Mouse (Mus musculus) heart, embryonic 11.5 days (tissue): ENCODE measurements around the gene Fbxl16. TPM values are rescaled to one million over a fixed set of nuclear protein-coding genes. Genes with fewer than 3 reads are reported as not detected.

ENCODE experiments used
- ATAC-seq: fragments of 200-750 bp; cut with Nextera tagmentation; replicated peaks from 2 replicates; pipeline ENCODE4 v1.8.0; 2017; ENCODE audit warnings: moderate library complexity; ENCODE audit not compliant: insufficient number of reproducible peaks, low FRiP score, low TSS enrichment
- H3K27ac ChIP-seq: fragments of 300-500 bp; sonication (generic); 2 replicates; pipeline ENCODE4 v1.5.1; 2014; ENCODE audit warnings: mild to moderate bottlenecking, low read depth, low read length
- H3K27me3 ChIP-seq: fragments of 300-500 bp; sonication (generic); 2 replicates; pipeline ENCODE4 v1.6.1; 2014; ENCODE audit warnings: mild to moderate bottlenecking, low read length, mixed read lengths; ENCODE audit not compliant: control insufficient read depth, insufficient read depth
- H3K36me3 ChIP-seq: fragments of 300-500 bp; sonication (generic); 2 replicates; pipeline ENCODE4 v1.6.1; 2014; ENCODE audit warnings: mild to moderate bottlenecking, low read length, moderate library complexity, mixed read lengths; ENCODE audit not compliant: control insufficient read depth, insufficient read depth
- H3K4me1 ChIP-seq: fragments of 300-500 bp; sonication (generic); 2 replicates; pipeline ENCODE4 v1.6.1; 2014; ENCODE audit warnings: low read length; ENCODE audit not compliant: control insufficient read depth, insufficient read depth
- H3K4me2 ChIP-seq: fragments of 300-500 bp; sonication (generic); 2 replicates; pipeline ENCODE4 v1.6.1; 2014; ENCODE audit warnings: mild to moderate bottlenecking, moderate library complexity
- H3K4me3 ChIP-seq: fragments of 300-500 bp; sonication (generic); 2 replicates; pipeline ENCODE4 v1.5.1; 2014; ENCODE audit warnings: low read depth, low read length
- H3K9ac ChIP-seq: fragments of 300-500 bp; sonication (generic); 2 replicates; pipeline ENCODE4 v1.6.1; 2014; ENCODE audit warnings: mild to moderate bottlenecking, low read depth, low read length, moderate library complexity
- H3K9me3 ChIP-seq: fragments of 300-500 bp; sonication (generic); replicated peaks from 2 replicates; pipeline ENCODE4 v1.6.1; 2016; ENCODE audit warnings: low read length; ENCODE audit not compliant: control insufficient read depth
- WGBS: fragments of 180-500 bp; shearing (Covaris S2); extraction: QIAGEN DNeasy Blood & Tissue Kit; methylation state at CpG from one replicate; pipeline ENCODE4 v1.1.7; 2014; ENCODE audit not compliant: insufficient replicate concordance; 5-methylcytosine and 5-hydroxymethylcytosine counted together
- polyA plus RNA-seq: library from polyadenylated mRNA; unstranded; fragments of >200 nt; fragmentation: Nextera tagmentation; extraction: Ambion mirVana; gene quantifications from 2 replicates; pipeline ENCODE4 v1.2.1, GENCODE M21; 2014

The Fbxl16 gene
- polyA plus RNA-seq, 1 experiment from 2014 or later: 1.1 TPM

DNA sequence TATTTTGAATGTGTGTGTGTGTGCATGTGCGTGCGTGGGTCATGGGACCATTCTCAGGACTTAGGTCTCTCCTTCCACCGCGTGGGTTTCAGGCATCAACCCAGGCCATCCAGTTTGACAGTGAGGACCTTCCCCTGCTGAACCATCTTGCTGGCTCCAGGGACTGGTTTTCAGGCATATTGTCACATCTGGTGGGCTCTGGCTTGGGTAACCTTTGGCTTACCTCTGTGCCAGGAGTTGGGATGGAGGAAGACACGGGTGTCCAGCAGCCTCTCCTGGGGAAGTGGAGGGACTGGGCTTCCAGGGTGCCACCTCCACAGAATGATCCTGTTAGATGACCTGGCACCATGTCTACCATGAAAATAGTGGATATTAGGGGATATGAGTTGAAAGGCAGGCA, 30.9 kb upstream of the Fbxl16 start:
- Histone ChIP-seq H3K9me3 (no peaks in the 10 kb centered on the region), H3K4me2 (no peak overlapping the region), H3K4me3 (no peak overlapping the region), H3K27ac (no peak overlapping the region), H3K4me1 (peaks cover 6% of the 10 kb centered on the region), H3K9ac (no peak overlapping the region), H3K27me3 (no peaks in the 10 kb centered on the region), H3K36me3 (peaks cover 18% of the 10 kb centered on the region)
- WGBS: 91% methylated on average over 5 of the region's 5 CpGs
- ATAC-seq: no peak

DNA sequence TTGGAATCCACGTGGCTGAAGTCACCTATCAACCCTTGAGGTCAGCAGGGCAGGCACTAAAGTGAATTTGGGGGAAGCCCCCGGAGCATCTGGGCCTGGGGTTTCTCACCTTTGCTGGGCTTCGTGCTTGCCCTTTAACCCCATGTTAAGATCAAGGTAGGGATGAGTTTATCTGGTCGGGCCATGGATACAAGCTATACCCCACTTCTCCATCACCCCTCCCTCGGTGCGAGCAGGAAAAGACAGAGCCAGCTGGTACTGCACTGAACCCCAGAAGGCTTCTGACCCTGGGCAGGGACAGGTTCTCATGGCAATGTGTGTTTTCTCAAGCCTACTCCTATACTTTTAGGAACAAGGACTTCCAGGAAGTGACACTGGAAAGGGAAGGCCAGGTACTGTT, 27.5 kb upstream of the Fbxl16 start:
- no peak overlapping the region for H3K27ac ChIP-seq
- H3K4me1 ChIP-seq: peaks cover 12% of the 10 kb centered on the region
- H3K36me3 ChIP-seq: peaks cover 18% of the 10 kb centered on the region
- no peaks in the 10 kb centered on the region for H3K9me3 ChIP-seq
- no peaks in the 10 kb centered on the region for H3K27me3 ChIP-seq
- H3K4me2 ChIP-seq: no peak overlapping the region
- no peak overlapping the region for H3K4me3 ChIP-seq
- WGBS: 76% methylated on average over 6 of the region's 6 CpGs
- ATAC-seq: no peak
- H3K9ac ChIP-seq: no peak overlapping the region

DNA sequence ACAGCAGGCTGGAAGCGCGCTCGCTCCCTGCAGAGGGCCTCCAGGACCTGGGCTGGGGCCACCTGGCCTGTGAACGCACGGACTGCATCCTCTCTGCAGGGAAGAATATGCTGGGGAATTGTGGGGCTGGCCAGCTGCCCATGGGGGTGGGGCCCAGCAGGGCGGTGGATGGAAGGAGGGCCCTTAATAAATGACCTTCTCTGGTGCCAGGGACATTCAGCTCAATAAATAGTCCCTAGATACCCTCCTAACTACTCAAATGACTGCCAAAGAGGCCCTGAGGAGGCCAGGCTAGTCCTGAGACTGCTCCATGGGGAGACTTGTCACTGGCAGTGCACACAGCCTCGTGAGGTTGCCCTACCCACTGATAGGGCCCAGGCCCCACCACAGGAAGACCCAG, 25.8 kb upstream of the Fbxl16 start:
- no peak overlapping the region for H3K27ac ChIP-seq
- H3K9me3 ChIP-seq: no peaks in the 10 kb centered on the region
- no peak overlapping the region for H3K4me3 ChIP-seq
- H3K36me3 ChIP-seq: peaks cover 20% of the 10 kb centered on the region
- WGBS: 77% methylated on average over 7 of the region's 7 CpGs
- no peak for ATAC-seq
- peaks cover 12% of the 10 kb centered on the region for H3K4me1 ChIP-seq
- no peak overlapping the region for H3K4me2 ChIP-seq
- H3K27me3 ChIP-seq: no peaks in the 10 kb centered on the region
- H3K9ac ChIP-seq: no peak overlapping the region

DNA sequence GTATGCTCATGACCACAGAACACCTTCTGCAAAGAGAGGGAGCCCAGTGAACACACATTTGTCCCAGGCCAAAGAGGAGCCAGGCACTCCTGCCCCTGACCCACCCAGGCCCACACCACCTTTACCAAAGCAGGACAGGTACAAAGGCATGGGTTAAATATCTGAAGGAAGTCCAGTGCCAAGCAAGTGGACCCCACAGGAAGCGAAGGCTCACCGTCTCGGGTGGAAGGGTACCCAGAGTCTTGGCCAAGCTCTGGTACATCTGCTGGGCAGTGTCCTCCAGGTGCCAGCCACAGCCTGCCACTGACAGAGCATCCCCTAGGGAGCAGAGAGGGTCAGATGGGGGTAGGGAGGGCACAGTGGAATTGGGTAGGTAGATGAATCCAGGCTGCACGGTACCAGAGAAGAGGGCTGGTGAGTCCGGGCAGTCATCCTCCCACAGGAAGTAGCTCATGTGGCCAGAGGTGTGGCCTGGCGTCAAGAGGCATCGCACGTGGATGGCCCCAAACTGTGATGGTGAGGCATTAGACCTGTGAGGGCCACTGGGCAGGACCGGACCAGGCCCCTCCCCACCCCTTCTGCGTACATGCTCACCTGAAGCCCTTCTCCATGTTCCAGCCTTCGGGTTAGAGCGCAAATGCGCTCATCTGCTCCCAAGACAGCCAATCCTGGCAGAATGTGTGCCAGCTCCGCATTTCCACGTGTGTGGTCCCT, 24.9 kb upstream of the Fbxl16 start:
- H3K4me3 ChIP-seq: peak overlapping the region; percentile 69; the same call in 1 of the 2 replicates
- H3K4me2 ChIP-seq: peak overlapping the region; percentile 78
- H3K9me3 ChIP-seq: no peaks in the 10 kb centered on the region
- no peak overlapping the region for H3K27ac ChIP-seq
- peaks cover 20% of the 10 kb centered on the region for H3K36me3 ChIP-seq
- peaks cover 12% of the 10 kb centered on the region for H3K4me1 ChIP-seq
- H3K9ac ChIP-seq: peak overlapping the region; percentile 80
- ATAC-seq: no peak
- H3K27me3 ChIP-seq: no peaks in the 10 kb centered on the region
- 80% methylated on average over 14 of the region's 15 CpGs for WGBS

DNA sequence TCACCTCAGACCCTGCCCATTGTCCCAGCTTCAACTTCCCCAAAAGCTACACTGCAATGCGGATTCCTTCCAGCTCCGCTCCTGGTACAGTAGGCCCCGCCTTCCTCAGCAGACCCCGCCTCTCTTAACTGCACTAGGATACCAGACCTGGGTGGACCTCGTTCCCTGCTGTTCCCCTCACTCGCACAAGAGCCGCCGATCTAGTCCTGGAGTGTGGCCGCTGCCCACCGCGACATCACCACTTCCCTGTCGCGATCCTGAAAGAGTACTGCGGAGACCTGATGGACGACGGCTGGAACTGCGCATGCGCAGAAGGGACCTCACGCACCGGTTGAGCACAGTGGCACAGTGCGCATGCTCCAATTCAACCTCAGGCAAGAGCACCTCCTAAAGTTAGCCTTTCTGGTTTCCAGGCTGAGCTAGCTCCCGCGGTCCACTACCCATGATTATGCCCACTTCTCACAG, 23.6 kb upstream of the Fbxl16 start, which contains the start of gene Haghl:
Gene Haghl (minus strand): TSS at position 393 of the 465 bp plus-strand sequence.
- Histone ChIP-seq H3K36me3 (peaks cover 27% of the 10 kb centered on the region), H3K9me3 (no peaks in the 10 kb centered on the region), H3K4me3 (peak within 1 kb of the TSS; percentile 69), H3K4me1 (peaks cover 12% of the 10 kb centered on the region), H3K27ac (peak within 1 kb of the TSS; percentile 81), H3K9ac (peak within 1 kb of the TSS; percentile 80), H3K4me2 (peak within 1 kb of the TSS; percentile 78), H3K27me3 (no peaks in the 10 kb centered on the region)
- WGBS: 0% methylated on average over 23 of the region's 23 CpGs
- ATAC-seq: peak; percentile 76

DNA sequence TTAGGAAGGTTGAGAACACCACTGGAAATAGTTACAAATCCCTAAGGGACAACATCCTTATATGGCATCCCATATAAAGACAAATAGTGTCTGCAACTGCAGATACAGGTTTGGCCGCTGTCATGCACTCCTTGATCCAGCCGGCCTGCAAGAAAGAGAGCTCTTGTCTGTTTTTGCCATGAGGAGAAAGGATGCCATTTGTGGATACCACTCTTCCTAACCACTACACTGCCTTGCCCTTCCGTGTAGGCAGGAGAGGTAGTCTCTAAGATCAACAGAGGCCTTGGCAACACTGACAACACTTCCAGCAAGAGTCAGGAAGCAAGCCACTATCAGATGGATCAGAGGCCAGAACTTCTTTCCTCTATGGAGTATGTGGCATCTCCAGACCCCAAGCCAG, 22.6 kb upstream of the Fbxl16 start, which contains the start of gene Ccdc78:
Gene Ccdc78 (plus strand): TSS at position 301 of the 400 bp plus-strand sequence.
- H3K4me3 ChIP-seq: peak within 1 kb of the TSS; percentile 69
- H3K36me3 ChIP-seq: peaks cover 27% of the 10 kb centered on the region
- H3K9me3 ChIP-seq: no peaks in the 10 kb centered on the region
- H3K4me1 ChIP-seq: peaks cover 20% of the 10 kb centered on the region
- H3K27ac ChIP-seq: peak within 1 kb of the TSS; percentile 81
- H3K27me3 ChIP-seq: no peaks in the 10 kb centered on the region
- ATAC-seq: no peak
- H3K4me2 ChIP-seq: peak within 1 kb of the TSS; percentile 78
- 73% methylated on average over 3 of the region's 3 CpGs for WGBS
- peak within 1 kb of the TSS; percentile 80 for H3K9ac ChIP-seq

DNA sequence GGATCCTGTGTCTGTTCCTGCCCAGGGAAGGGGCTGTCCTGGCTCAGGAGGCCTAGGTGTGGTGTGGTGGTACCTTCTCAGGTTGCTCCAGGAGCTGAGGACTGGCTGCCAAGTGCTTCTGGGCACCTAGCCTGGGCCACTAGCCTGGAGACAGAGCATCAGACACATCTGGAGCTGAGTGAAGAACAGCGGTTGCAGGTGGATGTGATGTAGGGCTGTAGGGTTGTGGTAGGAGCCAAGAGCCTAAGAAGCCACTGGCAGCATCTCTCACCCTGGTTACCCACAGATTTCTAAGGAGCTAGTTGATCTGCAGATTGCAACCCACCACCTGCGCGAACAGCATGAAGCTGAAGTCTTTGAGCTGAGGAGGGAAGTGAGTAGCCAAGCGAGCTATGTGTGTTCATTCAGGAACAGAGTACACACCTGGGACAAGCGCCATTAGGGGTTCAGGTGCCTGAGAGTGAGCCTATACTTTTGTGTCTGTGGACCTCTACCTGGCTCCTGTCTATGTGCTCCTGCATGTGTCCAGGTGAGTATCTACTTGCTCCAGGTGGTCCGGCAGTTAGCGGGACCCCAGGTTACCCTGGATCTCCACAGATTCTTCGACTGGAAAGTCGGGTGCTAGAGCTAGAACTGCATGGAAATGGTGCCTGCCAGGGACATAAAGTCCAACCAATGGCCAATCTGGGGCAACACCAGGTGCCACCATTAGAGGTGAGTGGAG, 21.9 kb upstream of the Fbxl16 start:
- H3K36me3 ChIP-seq: peaks cover 20% of the 10 kb centered on the region
- ATAC-seq: no peak
- WGBS: 88% methylated on average over 9 of the region's 9 CpGs

DNA sequence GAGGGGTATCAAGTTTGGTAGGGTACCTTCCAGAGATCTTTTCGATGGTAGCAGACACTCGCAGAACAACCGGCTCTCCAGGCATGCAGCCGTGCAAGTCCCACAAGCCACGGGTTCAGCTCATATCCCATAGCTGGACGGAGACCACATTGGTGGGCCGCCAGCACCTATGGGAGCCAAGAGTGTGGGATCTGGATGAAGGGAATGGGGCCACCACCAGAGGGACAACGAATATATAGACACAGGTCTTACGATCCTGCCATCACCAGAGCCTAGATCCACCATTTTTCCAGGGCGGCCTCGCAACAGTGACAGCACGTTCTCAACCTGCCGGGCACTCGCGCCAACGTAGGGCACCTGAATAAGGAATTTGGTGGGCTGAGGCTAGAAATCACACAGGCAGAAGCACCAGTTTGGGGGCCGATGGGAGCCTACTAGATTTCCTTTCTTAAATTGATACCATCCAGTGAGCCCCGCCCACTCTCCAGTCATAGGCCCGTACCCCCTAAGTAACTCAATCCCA, 17.5 kb upstream of the Fbxl16 start:
- peak overlapping the region; percentile 71 for H3K4me3 ChIP-seq
- WGBS: 28% methylated on average over 19 of the region's 19 CpGs
- ATAC-seq: no peak
- H3K27me3 ChIP-seq: no peaks in the 10 kb centered on the region
- H3K9me3 ChIP-seq: no peaks in the 10 kb centered on the region
- H3K27ac ChIP-seq: no peak overlapping the region
- H3K9ac ChIP-seq: peak overlapping the region; percentile 80
- peaks cover 11% of the 10 kb centered on the region for H3K36me3 ChIP-seq
- peak overlapping the region; percentile 80 for H3K4me2 ChIP-seq
- H3K4me1 ChIP-seq: peaks cover 34% of the 10 kb centered on the region

More for the DNA sequence above, 21.9 kb upstream of the Fbxl16 start:
- no peaks in the 10 kb centered on the region for H3K9me3 ChIP-seq
- H3K4me1 ChIP-seq: peaks cover 22% of the 10 kb centered on the region
- no peak overlapping the region for H3K4me3 ChIP-seq
- H3K9ac ChIP-seq: no peak overlapping the region
- no peak overlapping the region for H3K4me2 ChIP-seq
- no peak overlapping the region for H3K27ac ChIP-seq
- no peaks in the 10 kb centered on the region for H3K27me3 ChIP-seq
